Mouse (Mus musculus) neural tube, embryonic 15.5 days (tissue): ENCODE data around the gene Dntt. TPM values are rescaled to one million over a fixed set of nuclear protein-coding genes. Genes with fewer than 3 reads are reported as not detected.

Experiments
- ATAC-seq: fragments of 200-750 bp; cut with Nextera tagmentation; 2 replicates; pipeline ENCODE4 v1.8.0; 2017; ENCODE audit warnings: mild to moderate bottlenecking, moderate TSS enrichment, moderate library complexity; ENCODE audit not compliant: low FRiP score
- H3K27ac ChIP-seq: fragments of 300-500 bp; sonication (generic); replicated peaks from 2 replicates; pipeline ENCODE4 v1.5.1; 2015; ENCODE audit warnings: mild to moderate bottlenecking, inconsistent platforms
- H3K27me3 ChIP-seq: fragments of 300-500 bp; sonication (generic); replicated peaks from 2 replicates; pipeline ENCODE4 v1.6.1; 2015; ENCODE audit warnings: inconsistent platforms
- H3K36me3 ChIP-seq: fragments of 300-500 bp; sonication (generic); 2 replicates; pipeline ENCODE4 v1.6.1; 2015; ENCODE audit warnings: inconsistent platforms
- H3K4me1 ChIP-seq: fragments of 300-500 bp; sonication (generic); 2 replicates; pipeline ENCODE4 v1.6.1; 2015; ENCODE audit warnings: inconsistent platforms
- H3K4me2 ChIP-seq: fragments of 300-500 bp; sonication (generic); 2 replicates; pipeline ENCODE4 v1.6.1; 2015; ENCODE audit warnings: inconsistent platforms, mild to moderate bottlenecking, moderate library complexity
- H3K4me3 ChIP-seq: fragments of 300-500 bp; sonication (generic); replicated peaks from 2 replicates; pipeline ENCODE4 v1.5.1; 2015; ENCODE audit warnings: mild to moderate bottlenecking, inconsistent platforms
- H3K9ac ChIP-seq: fragments of 300-500 bp; sonication (generic); replicated peaks from 2 replicates; pipeline ENCODE4 v1.6.1; 2015; ENCODE audit warnings: mild to moderate bottlenecking, inconsistent platforms
- H3K9me3 ChIP-seq: fragments of 300-500 bp; sonication (generic); replicated peaks from 2 replicates; pipeline ENCODE4 v1.6.1; 2016; ENCODE audit warnings: inconsistent platforms
- WGBS: fragments of 180-500 bp; shearing (Covaris S2); methylation state at CpG from one replicate; pipeline ENCODE4 v1.1.7; 2015; ENCODE audit warnings: mixed read lengths; 5-methylcytosine and 5-hydroxymethylcytosine counted together
- polyA plus RNA-seq: library from polyadenylated mRNA; unstranded; fragments of >200 nt; fragmentation: Nextera tagmentation; extraction: Ambion mirVana; gene quantifications from 2 replicates; pipeline ENCODE4 v1.2.1, GENCODE M21; 2015

The Dntt gene
- polyA plus RNA-seq, result 0.23 and 0.38 TPM in 2 replicates

GRCm38 (mm10) chr19:41029219-41029618 lies at the start of gene Dntt:
Gene Dntt (plus strand): TSS chr19:41029275.
- no peak for ATAC-seq
- Histone ChIP-seq H3K27me3 (no peaks in the 10 kb centered on the region), H3K4me1 (no peaks in the 10 kb centered on the region), H3K4me3 (no peak within 1 kb of the TSS), H3K9me3 (no peaks in the 10 kb centered on the region), H3K4me2 (no peak within 1 kb of the TSS), H3K9ac (no peak within 1 kb of the TSS), H3K36me3 (no peaks in the 10 kb centered on the region), H3K27ac (no peak within 1 kb of the TSS)
- WGBS, result 90% methylated on average over 6 of the region's 6 CpGs

- Histone ChIP-seq H3K4me2 (no peak overlapping the region), H3K9ac (no peak overlapping the region), H3K4me3 (no peak overlapping the region), H3K27ac (no peak overlapping the region), H3K9me3 (no peaks in the 10 kb centered on the region), H3K27me3 (no peaks in the 10 kb centered on the region), H3K4me1 (no peaks in the 10 kb centered on the region), H3K36me3 (no peaks in the 10 kb centered on the region)
- 82% methylated on average over 5 of the region's 5 CpGs for WGBS
- no peak for ATAC-seq
These were observed 48.4 kb upstream of the Dntt start for GRCm38 (mm10) chr19:40980671-40981070.

GRCm38 (mm10) chr19:40984536-40984935 lies 44.5 kb upstream of the Dntt start:
- ATAC-seq, result no peak
- Histone ChIP-seq H3K27ac (no peak overlapping the region), H3K36me3 (no peaks in the 10 kb centered on the region), H3K27me3 (no peaks in the 10 kb centered on the region), H3K9me3 (no peaks in the 10 kb centered on the region), H3K4me3 (no peak overlapping the region), H3K4me1 (no peaks in the 10 kb centered on the region), H3K9ac (no peak overlapping the region), H3K4me2 (no peak overlapping the region)
- 100% methylated on average over 1 of the region's 1 CpGs for WGBS

GRCm38 (mm10) chr19:40988856-40989255 lies 40.2 kb upstream of the Dntt start:
- H3K4me2 ChIP-seq, result no peak overlapping the region
- no peak overlapping the region for H3K9ac ChIP-seq
- WGBS, result 86% methylated on average over 5 of the region's 5 CpGs
- no peaks in the 10 kb centered on the region for H3K36me3 ChIP-seq
- H3K4me3 ChIP-seq, result no peak overlapping the region
- no peak overlapping the region for H3K27ac ChIP-seq
- peaks cover 10% of the 10 kb centered on the region for H3K4me1 ChIP-seq
- no peaks in the 10 kb centered on the region for H3K9me3 ChIP-seq
- ATAC-seq, result no peak
- 0 out of 2 replicates have a peak, but pooled peaks cover 2% of the 10 kb centered on the region for H3K27me3 ChIP-seq

GRCm38 (mm10) chr19:40989961-40990600 lies 39.0 kb upstream of the Dntt start:
- Histone ChIP-seq H3K9ac (no peak overlapping the region), H3K27ac (no peak overlapping the region), H3K27me3 (0 out of 2 replicates have a peak, but pooled peaks cover 2% of the 10 kb centered on the region), H3K4me2 (no peak overlapping the region), H3K36me3 (no peaks in the 10 kb centered on the region), H3K9me3 (no peaks in the 10 kb centered on the region), H3K4me1 (peaks cover 10% of the 10 kb centered on the region), H3K4me3 (no peak overlapping the region)
- no peak for ATAC-seq
- 82% methylated on average over 9 of the region's 9 CpGs for WGBS

GRCm38 (mm10) chr19:40990781-40991343 lies 38.2 kb upstream of the Dntt start:
- Histone ChIP-seq H3K4me1 (peaks cover 10% of the 10 kb centered on the region), H3K9me3 (no peaks in the 10 kb centered on the region), H3K27ac (no peak overlapping the region), H3K4me2 (no peak overlapping the region), H3K27me3 (0 out of 2 replicates have a peak, but pooled peaks cover 2% of the 10 kb centered on the region), H3K4me3 (no peak overlapping the region), H3K36me3 (no peaks in the 10 kb centered on the region), H3K9ac (no peak overlapping the region)
- 94% methylated on average over 17 of the region's 17 CpGs for WGBS
- ATAC-seq, result no peak

- no peaks in the 10 kb centered on the region for H3K36me3 ChIP-seq
- ATAC-seq, result no peak
- H3K4me2 ChIP-seq, result peak overlapping the region; percentile 29; the same call in 1 of the 2 replicates
- H3K27me3 ChIP-seq, result 0 out of 2 replicates have a peak, but pooled peaks cover 2% of the 10 kb centered on the region
- no peak overlapping the region for H3K4me3 ChIP-seq
- H3K9ac ChIP-seq, result no peak overlapping the region
- H3K9me3 ChIP-seq, result no peaks in the 10 kb centered on the region
- no peak overlapping the region for H3K27ac ChIP-seq
- WGBS, result 55% methylated on average over 6 of the region's 7 CpGs
- H3K4me1 ChIP-seq, result peaks cover 10% of the 10 kb centered on the region
These were observed 37.4 kb upstream of the Dntt start for GRCm38 (mm10) chr19:40991626-40992025.

GRCm38 (mm10) chr19:40992096-40992495 lies 37.0 kb upstream of the Dntt start:
- Histone ChIP-seq H3K4me1 (peaks cover 10% of the 10 kb centered on the region), H3K9ac (no peak overlapping the region), H3K27ac (no peak overlapping the region), H3K9me3 (no peaks in the 10 kb centered on the region), H3K4me2 (peak overlapping the region; percentile 29; the same call in 1 of the 2 replicates), H3K4me3 (no peak overlapping the region), H3K27me3 (0 out of 2 replicates have a peak, but pooled peaks cover 2% of the 10 kb centered on the region), H3K36me3 (no peaks in the 10 kb centered on the region)
- ATAC-seq, result no peak
- WGBS, result 17% methylated on average over 11 of the region's 11 CpGs

GRCm38 (mm10) chr19:40992517-40993044 lies 36.5 kb upstream of the Dntt start:
- 54% methylated on average over 8 of the region's 8 CpGs for WGBS
- Histone ChIP-seq H3K4me1 (peaks cover 10% of the 10 kb centered on the region), H3K27me3 (0 out of 2 replicates have a peak, but pooled peaks cover 2% of the 10 kb centered on the region)

GRCm38 (mm10) chr19:40993356-40993755 lies 35.7 kb upstream of the Dntt start:
- no peak overlapping the region for H3K9ac ChIP-seq
- 83% methylated on average over 5 of the region's 5 CpGs for WGBS
- no peak overlapping the region for H3K4me2 ChIP-seq
- H3K9me3 ChIP-seq, result no peaks in the 10 kb centered on the region
- H3K27me3 ChIP-seq, result 0 out of 2 replicates have a peak, but pooled peaks cover 2% of the 10 kb centered on the region
- no peaks in the 10 kb centered on the region for H3K36me3 ChIP-seq
- no peak overlapping the region for H3K4me3 ChIP-seq
- H3K27ac ChIP-seq, result no peak overlapping the region
- ATAC-seq, result no peak
- peaks cover 10% of the 10 kb centered on the region for H3K4me1 ChIP-seq

More at GRCm38 (mm10) chr19:40992517-40993044, 36.5 kb upstream of the Dntt start:
- no peak for ATAC-seq
- no peaks in the 10 kb centered on the region for H3K9me3 ChIP-seq
- no peak overlapping the region for H3K27ac ChIP-seq
- no peak overlapping the region for H3K9ac ChIP-seq
- no peaks in the 10 kb centered on the region for H3K36me3 ChIP-seq
- H3K4me2 ChIP-seq, result peak overlapping the region; percentile 29; the same call in 1 of the 2 replicates
- no peak overlapping the region for H3K4me3 ChIP-seq

GRCm38 (mm10) chr19:40994057-40994585 lies 35.0 kb upstream of the Dntt start, which contains the start of gene Blnk:
Gene Blnk (minus strand): TSS chr19:40994535.
- H3K9ac ChIP-seq, result no peak within 1 kb of the TSS
- H3K4me2 ChIP-seq, result 0 out of 2 replicates have a peak within 1 kb of the TSS, but pooled peaks have one; percentile 6
- H3K9me3 ChIP-seq, result no peaks in the 10 kb centered on the region
- WGBS, result 66% methylated on average over 8 of the region's 8 CpGs
- H3K36me3 ChIP-seq, result no peaks in the 10 kb centered on the region
- H3K27ac ChIP-seq, result no peak within 1 kb of the TSS
- ATAC-seq, result no peak
- H3K27me3 ChIP-seq, result 0 out of 2 replicates have a peak, but pooled peaks cover 2% of the 10 kb centered on the region
- H3K4me3 ChIP-seq, result no peak within 1 kb of the TSS
- peaks cover 10% of the 10 kb centered on the region for H3K4me1 ChIP-seq
